Mouse (Mus musculus) cerebellum, postnatal 10 days (tissue): Measurements from ENCODE around the gene Idnk.

Source experiments
- DNase-seq, 2 experiments: peaks; one replicate each; pipeline ENCODE4 v3.0.0; 2021; ENCODE audit warnings: mixed read lengths in 2 of 2

The Idnk gene

GRCm38 (mm10) chr13:58197211-58197610 lies 39.8 kb downstream of the Idnk start:
- peak in 1 of 2 experiments; percentile 41 for DNase-seq

- no peak for DNase-seq
Measured at GRCm38 (mm10) chr13:58197981-58198640, 40.7 kb downstream of the Idnk start.

- no peak for DNase-seq
Measured at GRCm38 (mm10) chr13:58201343-58201742, 43.9 kb downstream of the Idnk start.

GRCm38 (mm10) chr13:58201908-58202307 lies 44.5 kb downstream of the Idnk start:
- no peak for DNase-seq

- DNase-seq: peak; percentile 52 to 57
Measured at GRCm38 (mm10) chr13:58202903-58203302, 45.5 kb downstream of the Idnk start.

GRCm38 (mm10) chr13:58204202-58204601 lies 46.8 kb downstream of the Idnk start:
- no peak for DNase-seq

GRCm38 (mm10) chr13:58204986-58205385 lies 47.5 kb downstream of the Idnk start:
- no peak for DNase-seq

GRCm38 (mm10) chr13:58206084-58206483 lies 48.6 kb downstream of the Idnk start:
- DNase-seq: no peak

GRCm38 (mm10) chr13:58210441-58210840 lies 53.0 kb downstream of the Idnk start:
- DNase-seq: peak; percentile 59 to 67

GRCm38 (mm10) chr13:58212530-58212929 lies 55.1 kb downstream of the Idnk start:
- DNase-seq: no peak

- no peak for DNase-seq
Measured at GRCm38 (mm10) chr13:58213801-58214200, 56.4 kb downstream of the Idnk start.
